Mouse (Mus musculus) layer of hippocampus, postnatal 14 days (tissue): ENCODE measurements at regions not wholly inside any gene's neighbourhood (a gene's known extent, or its start where the extent isn't known, plus 50 kb on each side); places are given as distances from the start of the nearest gene placed in this dataset.
A peak's percentile ranks its signal among the peaks of the same experiment; 100 is the strongest.

ENCODE experiments used
- DNase-seq, 2 experiments: peaks; one replicate each; pipeline ENCODE4 v3.0.0; 2021 to 2022; ENCODE audit warnings: low spot score in 2 of 2, mixed read lengths in 1 of 2

DNA sequence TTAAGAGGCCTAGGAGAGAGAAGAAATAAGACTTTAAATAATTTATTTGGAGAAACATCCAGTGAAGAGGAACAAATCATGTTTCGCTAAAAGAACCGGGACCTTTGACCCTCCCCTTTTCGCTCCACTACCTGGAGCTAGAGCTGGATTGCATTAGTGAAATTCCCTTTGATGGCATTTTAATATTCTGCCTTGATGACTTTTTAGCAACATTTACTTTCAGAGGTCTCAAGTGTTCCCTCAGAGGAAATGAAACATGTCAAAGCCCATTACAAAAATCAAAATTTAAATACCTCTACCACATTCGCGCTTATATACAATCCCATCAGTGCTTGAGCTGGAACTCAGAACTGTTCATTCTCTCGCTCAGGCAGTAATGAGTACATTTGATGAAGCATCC, 297.0 kb upstream of the Gm10295 start:
- no peak for DNase-seq

DNA sequence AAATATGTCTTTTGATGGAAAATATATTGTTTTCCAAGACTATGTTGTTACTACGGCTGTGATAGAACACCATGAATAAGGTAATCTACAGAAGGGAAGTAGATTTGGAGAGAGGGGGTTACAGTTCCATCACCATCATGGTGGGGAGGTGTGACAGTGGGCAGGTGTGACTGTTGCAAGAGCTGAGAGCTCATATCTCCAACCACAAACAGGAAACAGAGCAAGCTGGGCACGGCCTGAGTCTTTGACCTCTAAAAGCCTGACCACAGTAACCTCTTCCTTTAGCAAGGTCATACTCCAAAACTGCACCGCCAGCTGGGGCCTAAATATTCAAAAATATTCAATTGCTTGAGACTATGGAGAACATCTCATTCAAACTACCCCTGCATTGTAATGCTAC, 295.7 kb upstream of the Gm10295 start:
- no peak for DNase-seq

DNA sequence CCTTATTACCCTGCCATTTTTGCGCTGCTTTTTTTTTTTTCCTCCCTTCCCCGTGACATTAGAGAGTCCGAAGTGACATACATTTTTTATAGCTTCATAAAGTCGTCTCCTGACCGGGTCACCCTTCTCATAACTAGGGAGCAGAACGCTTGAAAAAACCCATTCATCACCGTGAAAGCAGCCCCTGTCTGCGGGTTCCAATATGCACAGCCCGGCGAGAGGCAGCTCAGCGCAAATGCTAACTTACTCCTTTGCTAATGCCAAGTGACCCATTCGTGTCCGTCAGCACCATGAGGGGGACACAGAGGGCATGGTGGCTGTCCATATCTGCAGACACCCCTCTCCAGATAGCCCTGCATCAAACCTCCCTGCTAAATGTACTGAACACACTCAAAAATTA, 271.8 kb upstream of the Gm10295 start:
- no peak for DNase-seq

DNA sequence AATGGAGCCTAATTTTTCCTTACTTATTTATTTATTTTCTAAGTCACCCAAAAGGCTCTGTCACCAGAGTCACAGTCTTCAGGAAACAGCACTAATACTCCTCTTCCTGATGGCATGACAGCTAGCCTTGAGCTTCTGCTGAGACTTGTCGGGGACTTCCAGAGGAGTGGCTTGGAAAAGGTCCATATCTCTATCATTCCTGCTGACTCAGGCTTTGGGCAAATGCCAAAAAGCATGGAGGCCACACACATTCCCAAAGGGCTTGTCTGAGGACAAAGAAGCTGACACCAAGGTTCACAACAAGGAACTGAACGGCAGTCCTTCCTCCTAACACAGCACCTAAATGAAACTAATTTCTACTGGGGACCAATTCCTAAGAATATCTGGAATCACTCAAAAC, 251.9 kb upstream of the Gm10295 start:
- DNase-seq, result no peak

DNA sequence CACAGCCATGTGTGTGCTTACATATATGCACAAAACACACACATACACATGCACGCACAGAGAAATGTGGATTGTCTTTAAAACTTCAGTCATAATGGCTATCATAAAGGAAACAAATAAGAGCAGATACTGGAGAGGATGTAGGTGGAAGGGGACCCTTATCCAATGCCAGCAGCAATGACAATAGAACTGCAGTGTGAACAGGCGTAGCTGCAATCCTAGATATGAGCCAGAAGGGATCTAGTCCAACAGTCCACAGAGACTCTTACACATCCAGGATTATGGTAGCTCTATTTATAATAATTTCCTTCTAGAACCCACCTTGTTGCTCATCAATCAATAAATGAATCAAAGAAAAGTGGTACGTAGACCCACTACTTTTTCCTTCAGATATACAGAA, 245.5 kb upstream of the Gm10295 start:
- no peak for DNase-seq

DNA sequence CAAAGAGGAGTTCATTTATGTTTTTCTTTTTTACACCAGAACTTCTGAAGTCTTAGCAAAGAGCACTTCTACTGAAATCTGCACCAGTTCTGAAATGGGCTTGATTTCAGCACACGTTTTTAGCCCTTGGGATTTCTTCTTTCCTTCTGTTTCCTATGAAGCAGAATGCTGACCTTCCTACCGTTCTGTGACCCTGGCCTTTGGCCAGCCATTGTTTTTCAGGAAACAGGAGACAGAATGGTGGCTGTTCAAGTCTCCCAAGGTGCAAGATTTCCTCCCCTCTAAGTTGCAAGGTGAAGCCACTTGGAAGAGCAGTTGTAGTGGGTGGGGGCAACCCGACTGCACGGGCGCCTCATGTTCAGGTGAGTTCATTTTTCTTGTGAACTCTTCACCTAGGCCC, 236.3 kb upstream of the Gm10295 start:
- DNase-seq, result no peak

DNA sequence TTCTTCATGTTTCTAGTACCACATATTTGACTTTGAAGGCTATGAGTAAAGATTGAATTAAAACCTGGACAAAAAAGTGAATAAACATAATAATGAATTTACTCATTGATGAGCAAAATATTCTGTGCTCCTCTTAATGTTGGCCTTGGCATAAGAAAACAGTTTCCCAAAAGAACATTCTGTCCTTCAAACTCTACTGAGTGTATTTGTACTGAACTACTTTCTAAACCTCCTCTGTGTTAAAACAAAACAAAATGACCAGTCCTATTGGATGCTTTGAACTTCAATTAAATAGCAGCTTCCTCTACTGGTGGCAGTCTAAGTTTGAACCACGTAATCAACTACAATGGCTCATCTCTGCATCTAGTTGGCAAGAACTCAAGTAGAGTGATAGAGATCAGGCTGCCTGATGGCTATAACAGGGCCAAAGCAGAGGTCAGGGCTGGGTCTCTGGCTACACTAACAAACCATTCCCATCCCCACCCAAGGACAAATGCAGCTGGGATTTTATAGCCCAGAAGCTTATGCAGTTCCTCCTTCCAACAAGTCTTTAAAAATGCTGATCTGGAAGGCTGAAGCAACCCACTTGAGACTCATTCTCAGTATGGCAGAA, 232.3 kb upstream of the Gm10295 start:
- DNase-seq, result no peak

DNA sequence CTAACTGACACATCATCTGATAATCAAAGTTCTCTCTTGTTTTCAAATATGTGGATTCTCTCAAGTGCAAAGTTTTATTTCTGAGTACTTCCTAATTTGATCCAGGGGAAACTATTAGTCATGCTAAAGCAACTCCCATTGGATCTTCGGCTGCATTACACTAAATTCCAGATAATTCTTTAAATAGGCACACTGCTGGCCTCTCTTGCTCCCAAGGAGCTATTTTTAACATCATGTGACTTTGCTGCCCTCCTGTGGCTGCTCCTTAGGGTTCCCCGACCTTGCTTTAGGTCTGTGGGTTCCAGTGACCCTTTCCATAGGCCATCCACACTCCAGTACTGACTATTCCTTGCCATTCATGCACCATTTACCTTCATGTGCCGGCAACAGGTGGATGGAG, 230.5 kb upstream of the Gm10295 start:
- no peak for DNase-seq

DNA sequence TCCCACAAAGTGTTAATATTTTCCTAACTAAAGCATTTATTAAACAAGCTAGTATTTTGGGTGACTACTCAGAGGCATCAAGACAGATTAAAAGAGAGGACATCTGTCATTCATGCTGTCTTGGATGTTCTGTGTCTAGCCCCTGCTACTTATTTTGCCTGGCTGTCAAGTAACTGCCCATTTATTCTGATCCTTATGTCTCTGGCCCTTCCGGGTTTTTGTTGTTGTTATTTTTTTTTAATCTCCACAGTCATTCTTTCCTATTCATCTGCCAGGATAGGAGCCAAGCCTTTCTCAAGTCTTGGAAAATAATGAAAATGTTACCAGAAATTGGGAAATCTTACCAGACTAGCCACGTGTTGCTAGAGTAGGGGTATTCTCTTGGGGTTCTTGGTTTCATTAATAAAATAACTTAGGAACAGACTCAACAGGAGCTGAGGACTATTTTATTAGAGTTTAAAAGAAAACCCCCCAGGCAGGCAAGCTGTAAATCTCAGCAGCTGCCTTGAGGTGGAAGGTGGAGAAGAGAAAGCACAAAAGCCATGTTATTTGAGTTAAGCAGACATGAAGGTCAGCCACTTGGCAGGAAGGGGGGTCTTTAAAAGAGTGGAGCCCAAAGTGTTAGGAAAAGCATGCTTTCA, 209.1 kb upstream of the Gm10295 start:
- DNase-seq, result no peak

DNA sequence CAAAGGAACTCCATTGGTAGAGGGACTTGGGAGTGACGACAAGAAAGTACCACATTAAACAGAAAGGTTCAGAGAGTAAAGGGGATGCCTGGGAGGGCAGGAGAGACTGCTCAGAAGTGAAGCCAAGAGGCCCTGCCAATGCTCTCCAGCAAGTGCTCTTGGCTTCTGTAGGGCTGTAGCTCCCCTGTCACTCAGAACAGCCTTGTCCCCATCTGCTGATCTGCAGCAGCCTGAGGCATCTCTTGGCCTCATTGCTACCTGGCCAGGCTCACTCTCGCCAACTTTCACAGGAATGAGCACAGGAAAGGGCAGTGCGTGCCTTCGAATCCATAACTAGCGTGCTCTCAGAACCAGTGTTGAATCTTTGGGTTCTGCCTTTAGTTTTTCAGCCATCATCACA, 205.2 kb upstream of the Gm10295 start:
- DNase-seq, result no peak

DNA sequence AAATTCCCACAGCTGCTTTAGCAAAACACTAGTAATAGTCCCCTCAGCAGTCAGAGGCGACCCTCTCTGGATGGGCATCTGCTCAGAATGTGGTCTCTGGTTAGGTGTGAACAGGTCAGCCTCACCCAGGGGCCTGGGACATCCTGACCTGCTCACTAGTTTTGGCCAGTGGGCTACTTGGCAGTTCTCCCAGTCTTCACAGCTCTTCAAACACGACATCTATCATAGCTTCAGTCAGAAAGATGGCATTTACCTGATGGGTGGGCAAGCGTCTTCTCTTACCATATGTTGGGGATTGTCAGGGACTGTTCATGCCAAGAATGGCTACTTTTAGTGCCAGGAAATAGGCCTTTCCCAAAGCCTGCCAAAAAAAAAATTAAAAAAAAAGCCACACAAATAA, 204.2 kb upstream of the Gm10295 start:
- DNase-seq, result peak in 1 of 2 experiments; percentile 7

DNA sequence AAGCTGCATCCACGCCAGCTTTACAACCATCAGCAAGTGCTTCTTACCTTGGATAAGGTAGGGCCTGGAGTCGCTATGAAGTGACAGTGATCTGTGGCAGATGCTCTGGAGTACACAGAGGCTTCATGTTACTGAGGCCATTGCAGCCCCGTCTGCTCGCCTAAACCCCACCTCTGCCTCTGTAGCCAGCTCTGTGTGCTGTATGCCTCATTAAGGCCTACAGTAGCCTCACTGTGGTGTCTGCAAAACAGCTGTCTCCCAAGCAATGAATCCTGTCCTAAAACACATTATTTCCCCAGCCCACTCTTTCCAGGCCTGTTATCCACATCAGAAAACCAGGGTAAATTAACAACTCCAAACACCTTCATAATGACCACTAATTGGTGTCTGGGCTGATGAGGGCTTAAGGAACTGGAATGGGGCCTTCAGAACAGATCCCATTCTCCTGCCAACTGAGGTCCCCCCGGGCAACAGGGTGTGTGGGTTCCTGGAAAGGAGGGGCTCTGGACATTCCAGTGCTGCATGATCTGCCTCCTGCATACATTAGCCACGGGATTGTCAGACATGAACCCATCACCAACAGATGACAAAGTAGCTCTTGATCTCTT, 195.4 kb upstream of the Gm10295 start:
- no peak for DNase-seq

DNA sequence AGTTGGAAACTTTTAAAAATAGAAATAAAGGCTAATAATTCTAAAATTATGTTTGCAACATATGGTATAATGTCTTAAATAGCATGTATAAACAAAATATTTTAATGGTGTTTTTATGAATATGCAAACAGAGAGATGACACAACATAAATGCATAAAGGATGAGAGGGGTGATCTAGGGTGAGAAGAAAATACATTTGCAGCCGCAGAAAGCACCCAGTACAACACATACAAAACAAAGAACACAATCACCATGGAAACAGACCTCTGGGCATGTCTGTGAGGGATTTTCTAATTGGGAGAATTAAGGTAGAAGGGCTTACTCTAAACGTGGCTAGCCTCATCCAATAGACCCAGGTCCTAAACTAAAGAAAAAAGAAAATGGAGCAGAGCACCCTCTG, 190.2 kb upstream of the Gm10295 start:
- no peak for DNase-seq

DNA sequence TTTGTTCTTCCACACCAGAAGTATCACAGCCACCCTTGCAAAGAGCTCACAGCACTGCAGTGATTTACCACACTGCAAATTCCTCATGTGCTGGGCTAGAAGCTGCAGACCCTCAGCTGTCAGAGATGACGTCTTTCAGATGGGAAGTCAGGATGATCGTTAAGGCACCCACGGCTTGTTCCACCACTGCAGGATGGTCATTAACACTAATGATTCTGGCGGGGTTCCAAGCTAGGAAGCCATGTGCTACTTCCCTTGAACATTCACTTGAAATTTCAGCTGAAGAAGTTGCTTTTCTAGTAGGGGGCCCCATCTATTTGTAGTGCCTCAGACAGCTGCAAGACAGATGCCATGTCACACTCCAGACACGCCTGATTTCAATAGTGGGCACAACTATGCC, 181.8 kb upstream of the Gm10295 start:
- DNase-seq, result no peak

DNA sequence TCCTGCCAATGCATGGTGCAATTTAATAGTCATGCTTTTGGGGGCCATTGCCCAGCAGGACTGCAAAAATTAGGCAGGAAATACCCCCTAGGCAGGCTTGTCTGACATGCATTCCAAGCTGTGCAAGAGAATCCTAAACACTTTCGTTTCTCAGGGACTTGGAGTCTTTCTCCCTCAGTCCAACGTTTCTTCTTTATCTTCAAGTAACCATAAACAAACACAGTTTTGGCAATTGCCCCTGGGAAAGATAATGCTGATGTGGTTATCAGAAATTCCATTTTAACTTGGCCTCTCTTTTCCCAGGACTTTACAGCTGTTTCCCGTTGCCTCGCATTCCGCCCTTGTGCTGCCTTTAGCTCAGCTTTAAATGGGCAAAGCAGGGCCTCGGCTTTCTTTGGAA, 180.2 kb upstream of the Gm10295 start:
- no peak for DNase-seq

DNA sequence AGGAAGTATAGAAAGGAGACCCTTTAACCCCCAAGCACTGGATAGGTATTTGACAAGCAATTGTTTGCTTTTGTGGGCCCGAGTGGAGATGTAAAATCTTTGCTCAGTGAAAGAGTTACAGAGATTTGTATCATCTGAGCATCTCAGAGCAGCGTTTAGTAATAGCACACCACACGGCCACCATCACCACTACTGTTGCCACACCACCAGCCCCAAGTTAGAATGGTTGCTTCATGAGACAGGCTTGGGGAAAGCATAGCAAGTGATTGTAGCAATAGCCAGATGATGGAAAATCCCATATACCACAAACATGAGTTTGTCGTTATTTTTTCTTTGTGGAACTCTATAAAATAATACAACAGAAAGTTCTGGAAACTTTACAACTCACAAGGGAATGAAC, 179.6 kb upstream of the Gm10295 start:
- no peak for DNase-seq

DNA sequence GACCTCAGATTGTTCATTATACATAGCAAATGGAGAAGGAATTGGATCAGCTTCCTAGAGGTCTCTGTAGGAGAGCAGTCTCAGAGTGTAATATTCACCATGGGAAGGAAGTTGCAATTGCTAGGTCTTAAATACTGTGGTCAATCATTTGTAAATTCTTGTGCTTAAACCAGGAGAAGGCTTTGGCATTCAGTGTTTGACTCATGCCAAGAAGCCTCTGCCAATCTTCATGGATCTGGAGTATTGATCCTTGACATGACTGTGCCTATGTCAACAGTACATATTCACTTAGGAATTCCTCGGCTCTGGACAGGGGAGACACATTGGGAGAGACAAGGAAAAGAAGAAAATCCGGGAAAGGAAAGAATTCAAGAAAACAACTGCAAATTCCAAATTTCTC, 174.9 kb upstream of the Gm10295 start:
- DNase-seq, result no peak

DNA sequence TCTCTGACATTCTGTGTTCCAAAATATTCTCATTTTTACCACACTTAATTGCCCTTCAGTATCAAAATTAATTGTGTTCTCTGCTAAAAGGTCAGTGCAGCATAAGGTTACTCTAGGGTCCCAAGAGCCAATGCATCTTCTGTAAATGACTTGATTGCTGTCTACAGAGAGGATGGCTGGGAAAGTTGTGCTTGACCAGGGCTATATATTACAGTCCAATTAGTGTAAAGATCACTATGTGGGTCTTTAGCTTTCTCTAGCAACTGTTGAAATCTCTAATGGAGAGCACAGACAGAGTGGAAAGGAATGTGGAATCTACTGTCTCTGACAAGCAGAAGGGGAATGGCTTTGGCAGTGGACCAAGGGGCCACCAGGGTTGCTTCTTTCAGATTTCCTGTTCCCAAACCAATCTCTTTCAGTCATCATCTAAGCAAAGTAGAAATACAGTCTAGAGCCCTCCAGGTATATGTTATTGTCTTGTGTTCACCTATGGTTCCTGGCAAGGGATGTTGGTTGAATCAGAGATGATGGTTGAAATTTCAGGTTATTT, 173.4 kb upstream of the Gm10295 start:
- DNase-seq, result no peak

DNA sequence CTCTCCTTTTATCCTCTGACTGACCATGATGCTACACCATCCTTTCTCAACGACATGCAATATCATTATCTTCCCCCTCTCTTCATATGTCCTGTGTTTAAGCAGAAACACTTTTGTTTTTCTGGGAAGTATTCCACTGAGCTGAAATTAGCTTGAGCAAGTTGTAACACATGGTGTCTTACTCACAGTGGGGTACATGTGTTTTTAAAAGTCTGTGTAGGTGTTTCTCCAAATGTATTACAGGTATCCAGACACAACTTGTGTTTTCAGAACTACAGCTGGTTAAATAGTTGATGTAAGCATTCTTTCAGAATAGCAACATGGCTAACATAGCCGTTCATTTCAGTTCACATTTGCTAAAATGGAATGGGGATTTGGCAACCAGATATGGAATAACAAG, 172.8 kb upstream of the Gm10295 start:
- no peak for DNase-seq

DNA sequence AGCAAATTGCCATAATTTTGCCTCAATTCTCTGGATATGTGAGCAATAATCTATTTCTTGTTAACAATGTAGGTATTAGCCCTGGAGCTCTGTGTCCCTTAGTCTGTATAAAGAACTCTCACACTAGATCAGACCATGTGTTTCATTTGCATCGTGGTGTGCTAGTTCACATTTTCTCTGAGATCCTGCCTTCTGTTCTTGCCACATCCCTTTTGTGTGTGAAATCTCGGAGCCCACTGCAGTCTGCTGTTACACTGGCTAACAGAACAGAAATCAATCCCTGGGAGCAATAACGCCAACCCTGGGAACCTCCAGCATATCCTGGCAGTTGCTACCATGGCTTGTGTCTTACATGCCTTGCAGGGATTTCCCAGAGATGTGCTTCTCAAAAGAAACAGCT, 156.1 kb upstream of the Gm10295 start:
- peak in 1 of 2 experiments; percentile 20 for DNase-seq

DNA sequence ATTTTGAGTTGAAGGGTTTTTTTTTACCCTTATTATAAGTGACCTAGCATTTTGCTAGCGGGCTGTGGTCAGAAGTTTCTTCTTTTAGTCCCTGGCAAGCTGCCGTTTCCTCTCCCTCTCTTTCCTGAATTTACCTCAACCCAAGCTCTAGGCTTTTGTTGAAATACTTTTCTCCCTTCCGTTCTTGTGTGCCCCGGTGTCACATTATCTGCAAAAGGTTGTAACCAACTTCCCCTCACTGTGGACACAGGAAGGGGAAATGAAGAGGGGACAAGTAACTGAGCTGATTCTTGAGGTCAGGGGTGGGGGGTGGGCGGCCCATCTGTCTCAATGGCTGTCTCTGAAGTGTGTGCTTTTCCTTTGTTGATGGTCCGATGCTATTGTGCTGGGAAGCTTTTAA, 149.4 kb upstream of the Gm10295 start:
- no peak for DNase-seq

DNA sequence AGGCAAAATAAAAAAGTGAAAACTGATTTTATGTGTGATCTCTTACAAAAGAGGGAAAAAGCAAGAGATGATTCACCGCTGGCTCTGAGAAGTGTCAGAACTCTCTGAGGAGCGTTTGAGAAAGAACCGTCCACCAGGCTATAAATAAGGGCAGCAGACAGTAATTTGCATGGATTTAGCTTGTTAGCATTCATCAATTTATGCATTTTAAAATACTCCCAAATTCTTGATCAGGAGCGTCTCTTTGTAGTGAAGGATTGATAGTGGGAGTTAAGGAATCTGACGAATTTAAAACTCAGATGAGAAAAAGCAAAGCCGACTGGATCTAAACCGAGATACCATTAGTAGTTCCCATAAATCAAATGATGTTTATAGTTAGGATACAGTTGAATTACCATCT, 146.8 kb upstream of the Gm10295 start:
- DNase-seq, result no peak

DNA sequence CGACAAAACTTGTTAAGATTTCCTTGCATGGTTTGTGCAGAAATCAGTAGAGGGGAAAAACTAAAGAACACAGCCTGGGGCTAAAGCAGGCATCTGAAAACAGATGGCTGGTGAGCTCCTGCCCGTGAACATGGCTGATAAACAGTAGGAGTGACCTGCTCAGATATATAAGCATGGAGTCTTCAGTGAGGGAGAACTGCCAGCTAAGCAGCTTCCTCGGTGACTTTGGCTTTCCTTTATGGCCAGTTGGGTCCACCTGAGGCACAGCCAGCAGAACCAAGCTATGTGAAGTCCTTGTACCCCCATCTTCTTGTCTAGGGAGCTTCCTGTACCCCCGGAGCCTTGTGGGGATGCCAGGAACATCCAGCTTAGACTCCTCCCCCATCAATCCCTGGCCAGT, 139.8 kb upstream of the Gm10295 start:
- no peak for DNase-seq
